Mouse (Mus musculus) brain, adult 2 months (tissue): Measurements from ENCODE around the gene Dglucy.
A peak's percentile ranks its signal among the peaks of the same experiment; 100 is the strongest.
"Not testable (repeated sequence)": the region's sequence is repeated elsewhere in the genome, so short reads cannot be mapped to it uniquely, and the experiment has no call there.

Experiments
- DNase-seq: peaks from one replicate; pipeline ENCODE4 v3.0.0; 2011; ENCODE audit warnings: low read depth, low spot score

The Dglucy gene

GRCm38 (mm10) chr12:100780416-100780815 is 1.6 kb downstream of the Dglucy start:
- no peak for DNase-seq

GRCm38 (mm10) chr12:100781428-100782120 is 2.7 kb downstream of the Dglucy start:
- DNase-seq = peak; percentile 37

- DNase-seq = no peak
These were observed 5.3 kb downstream of the Dglucy start for GRCm38 (mm10) chr12:100784152-100784551.

GRCm38 (mm10) chr12:100785344-100785743 is 6.5 kb downstream of the Dglucy start:
- no peak for DNase-seq

- no peak for DNase-seq
These were observed 11.2 kb downstream of the Dglucy start for GRCm38 (mm10) chr12:100789981-100790550.

GRCm38 (mm10) chr12:100791425-100791824 is 12.6 kb downstream of the Dglucy start:
- no peak for DNase-seq

GRCm38 (mm10) chr12:100794450-100795230 is 15.8 kb downstream of the Dglucy start:
- no peak for DNase-seq

- DNase-seq = no peak
These were observed 16.7 kb downstream of the Dglucy start for GRCm38 (mm10) chr12:100795390-100796036.

GRCm38 (mm10) chr12:100803391-100803790 is 24.5 kb downstream of the Dglucy start:
- not testable (repeated sequence) for DNase-seq

GRCm38 (mm10) chr12:100807280-100807679 is 28.4 kb downstream of the Dglucy start:
- DNase-seq = peak; percentile 43

- peak; percentile 90 for DNase-seq
These were observed 29.9 kb downstream of the Dglucy start for GRCm38 (mm10) chr12:100808609-100809280.

- DNase-seq = no peak
These were observed 31.7 kb downstream of the Dglucy start for GRCm38 (mm10) chr12:100810542-100810941.

- DNase-seq = peak; percentile 80
These were observed 35.0 kb downstream of the Dglucy start for GRCm38 (mm10) chr12:100813901-100814300.

GRCm38 (mm10) chr12:100814671-100815070 is 35.8 kb downstream of the Dglucy start:
- DNase-seq = no peak

GRCm38 (mm10) chr12:100816906-100817305 is 38.0 kb downstream of the Dglucy start:
- no peak for DNase-seq

GRCm38 (mm10) chr12:100819965-100820364 is 41.1 kb downstream of the Dglucy start:
- DNase-seq = no peak

GRCm38 (mm10) chr12:100831021-100831420 is 52.2 kb downstream of the Dglucy start:
- DNase-seq = no peak

- DNase-seq = no peak
These were observed 52.9 kb downstream of the Dglucy start for GRCm38 (mm10) chr12:100831629-100832325.

GRCm38 (mm10) chr12:100837208-100837607 is 58.4 kb downstream of the Dglucy start:
- no peak for DNase-seq

- no peak for DNase-seq
These were observed 60.3 kb downstream of the Dglucy start for GRCm38 (mm10) chr12:100839079-100839600.

- DNase-seq = no peak
These were observed 61.1 kb downstream of the Dglucy start for GRCm38 (mm10) chr12:100839926-100840325.
